In genomic region chr12:82365276-82365875, GRCm38 (mm10) we compare ENCODE assay signal across 16 mouse cellular contexts.
DNase-seq lines count a peak whose midpoint lies in the region; ATAC-seq and TF ChIP-seq lines count a peak whose summit lies in the region.
"Had no signal": no experiment of that assay in that cellular context is flagged by ENCODE, and none has a peak within 500 bp of the region (broad histone marks: within the 10 kb centered on the region; RNA-seq: fewer than 3 reads in every experiment).

No protein-coding gene starts in this region.

- peak; percentile 45 for DNase-seq in embryo, embryonic 10 days (ENCODE audit: low spot score)
- DNase-seq in embryo, embryonic 9.5 days (ENCODE audit: extremely low spot score), result no peak
- DNase-seq in kidney, adult 9 months, result peak; percentile 22
- no peak for DNase-seq in intestine, embryonic 14.5 days (ENCODE audit: low spot score)
- DNase-seq in cerebellum, adult 11-12 months, result no peak
- DNase-seq: heart, adult 2 months; right cerebral cortex, postnatal 4 days; thymus, adult 18-20 months had no signal

- no peak overlapping the region for H3K9ac ChIP-seq in kidney, embryonic 14.5 days (ENCODE audit: low read depth, low read length)
- H3K9ac ChIP-seq in intestine, embryonic 14.5 days (ENCODE audit: low read length), result no peak overlapping the region
- no peak overlapping the region for H3K9ac ChIP-seq in forebrain, embryonic 13.5 days
- H3K9ac ChIP-seq: hindbrain, embryonic 15.5 days; liver, embryonic 12.5 days; lung, embryonic 15.5 days had no signal

- TF ChIP-seq CTCF in small intestine, adult 2 months (IDR thresholded peaks at IDR 0.05; ENCODE audit: extremely low read depth, insufficient read length, insufficient replicate concordance, low read depth, low read length), result no peak

- ATAC-seq in kidney, embryonic 14.5 days (ENCODE audit: low FRiP score, low TSS enrichment), result no peak
- peak; percentile 71 for ATAC-seq in intestine, embryonic 14.5 days (replicated peaks; ENCODE audit: low FRiP score, low TSS enrichment, low read depth)
- no peak for ATAC-seq in forebrain, embryonic 13.5 days
- ATAC-seq: forebrain, embryonic 14.5 days; liver, embryonic 12.5 days had no signal

- no peak overlapping the region for H3K4me3 ChIP-seq in kidney, embryonic 14.5 days (ENCODE audit: low read length)
- no peak overlapping the region for H3K4me3 ChIP-seq in intestine, embryonic 14.5 days (ENCODE audit: low read depth, low read length)
- H3K4me3 ChIP-seq in small intestine, adult 2 months (ENCODE audit: low read depth, low read length), result no peak overlapping the region
- no peak overlapping the region for H3K4me3 ChIP-seq in forebrain, embryonic 13.5 days
- H3K4me3 ChIP-seq: heart, adult 2 months; hindbrain, embryonic 15.5 days; left cerebral cortex, adult 2 months; liver, embryonic 12.5 days; lung, embryonic 15.5 days had no signal

- no peaks in the 10 kb centered on the region for H3K27me3 ChIP-seq in kidney, embryonic 14.5 days (ENCODE audit: control insufficient read depth, insufficient read depth, low read length)
- no peaks in the 10 kb centered on the region for H3K27me3 ChIP-seq in intestine, embryonic 14.5 days (replicated peaks; ENCODE audit: control insufficient read depth, insufficient read depth, low read length)
- H3K27me3 ChIP-seq in small intestine, adult 2 months (ENCODE audit: control insufficient read depth, insufficient read depth, low read length), result no peaks in the 10 kb centered on the region
- H3K27me3 ChIP-seq in forebrain, embryonic 13.5 days, result no peaks in the 10 kb centered on the region
- H3K27me3 ChIP-seq: hindbrain, embryonic 15.5 days; liver, embryonic 12.5 days; lung, embryonic 15.5 days had no signal

- TF ChIP-seq POLR2A in small intestine, adult 2 months (IDR thresholded peaks at IDR 0.05; ENCODE audit: low read depth, low read length), result no peak

- H3K27ac ChIP-seq in kidney, embryonic 14.5 days (ENCODE audit: low read depth, low read length), result no peak overlapping the region
- no peak overlapping the region for H3K27ac ChIP-seq in intestine, embryonic 14.5 days (ENCODE audit: low read depth)
- peak overlapping the region; percentile 1; the same call in 1 of the 2 replicates for H3K27ac ChIP-seq in small intestine, adult 2 months (ENCODE audit: insufficient read depth, low read depth, low read length)
- no peak overlapping the region for H3K27ac ChIP-seq in forebrain, embryonic 13.5 days
- H3K27ac ChIP-seq: heart, adult 2 months; hindbrain, embryonic 15.5 days; left cerebral cortex, adult 2 months; liver, embryonic 12.5 days; lung, embryonic 15.5 days had no signal

- H3K4me2 ChIP-seq in kidney, embryonic 14.5 days (replicated peaks; ENCODE audit: low read depth, low read length), result no peak overlapping the region
- no peak overlapping the region for H3K4me2 ChIP-seq in intestine, embryonic 14.5 days (ENCODE audit: low read length)
- H3K4me2 ChIP-seq in forebrain, embryonic 13.5 days, result no peak overlapping the region
- H3K4me2 ChIP-seq: hindbrain, embryonic 15.5 days; liver, embryonic 12.5 days; lung, embryonic 15.5 days had no signal

- no peaks in the 10 kb centered on the region for H3K9me3 ChIP-seq in kidney, embryonic 14.5 days (ENCODE audit: control insufficient read depth, low read length)
- H3K9me3 ChIP-seq in intestine, embryonic 14.5 days (ENCODE audit: control insufficient read depth, low read length), result no peaks in the 10 kb centered on the region
- no peaks in the 10 kb centered on the region for H3K9me3 ChIP-seq in forebrain, embryonic 13.5 days (replicated peaks)
- H3K9me3 ChIP-seq: hindbrain, embryonic 15.5 days; liver, embryonic 12.5 days; lung, embryonic 15.5 days had no signal

- no peaks in the 10 kb centered on the region for H3K4me1 ChIP-seq in kidney, embryonic 14.5 days (ENCODE audit: control insufficient read depth, insufficient read depth, low read length)
- peaks cover 12% of the 10 kb centered on the region; the same call in 1 of the 2 replicates for H3K4me1 ChIP-seq in intestine, embryonic 14.5 days (replicated peaks; ENCODE audit: control insufficient read depth, insufficient read depth, low read length)
- H3K4me1 ChIP-seq in small intestine, adult 2 months (ENCODE audit: control insufficient read depth, insufficient read depth, insufficient read length, low read length), result peaks cover 5% of the 10 kb centered on the region
- H3K4me1 ChIP-seq in forebrain, embryonic 13.5 days, result peaks cover 19% of the 10 kb centered on the region
- H3K4me1 ChIP-seq: lung, embryonic 15.5 days had no signal

- H3K36me3 ChIP-seq in kidney, embryonic 14.5 days (ENCODE audit: control insufficient read depth, insufficient read depth, low read length), result no peaks in the 10 kb centered on the region; the same call in 1 of the 2 replicates
- H3K36me3 ChIP-seq in intestine, embryonic 14.5 days (ENCODE audit: control insufficient read depth, insufficient read depth, low read length), result 0 out of 2 replicates have a peak, but pooled peaks cover 4% of the 10 kb centered on the region
- H3K36me3 ChIP-seq in small intestine, adult 2 months (ENCODE audit: control insufficient read depth, insufficient read depth, low read length), result peaks cover 9% of the 10 kb centered on the region
- 0 out of 2 replicates have a peak, but pooled peaks cover 5% of the 10 kb centered on the region for H3K36me3 ChIP-seq in forebrain, embryonic 13.5 days (ENCODE audit: poor library complexity, severe bottlenecking)
- H3K36me3 ChIP-seq: hindbrain, embryonic 15.5 days; liver, embryonic 12.5 days had no signal

- WGBS in kidney, embryonic 14.5 days, result 53% methylated on average over 5 of the region's 5 CpGs
- 33% methylated on average over 5 of the region's 5 CpGs for WGBS in intestine, embryonic 14.5 days
- WGBS in small intestine, adult 2 months, result 32% methylated on average over 5 of the region's 5 CpGs
- WGBS in forebrain, embryonic 13.5 days, result 78% methylated on average over 5 of the region's 5 CpGs

Comparison
In these comparisons a context has a peak if more than half of its experiments do, and no peak if none do; other contexts are left out.
1. DNase-seq: peak in embryo, embryonic 10 days (single experiment) and kidney, adult 9 months (single experiment); none in embryo, embryonic 9.5 days (single experiment), intestine, embryonic 14.5 days (single experiment) and cerebellum, adult 11-12 months (single experiment).